Mouse (Mus musculus) heart, postnatal 0 days (tissue): ENCODE measurements around the gene Slc35f5.

ENCODE experiments used
- CTCF ChIP-seq: IDR thresholded peaks from 2 replicates; pipeline ENCODE4 v1.5.1; 2016; ENCODE audit warnings: antibody characterized with exemption, control low read depth, low read depth
- EP300 ChIP-seq: IDR thresholded peaks from 2 replicates; pipeline ENCODE4 v1.6.1; 2016; ENCODE audit warnings: antibody characterized with exemption, low read depth

GRCm38 (mm10) chr1:125578091-125578490 is 17.7 kb downstream of the Slc35f5 start:
- no peak for TF ChIP-seq CTCF
- TF ChIP-seq EP300, result no peak
